Mouse (Mus musculus) hindbrain, postnatal 0 days (tissue): ENCODE data around the gene 4930512M02Rik. TPM values are rescaled to one million over a fixed set of nuclear protein-coding genes. Genes with fewer than 3 reads are reported as not detected.

Experiments used
- ATAC-seq: fragments of 200-750 bp; cut with Nextera tagmentation; 2 replicates; pipeline ENCODE4 v1.8.0; 2017; ENCODE audit warnings: mild to moderate bottlenecking, moderate TSS enrichment, moderate library complexity
- DNase-seq: peaks from one replicate; pipeline ENCODE4 v3.0.0-alpha.2; 2015; ENCODE audit warnings: low spot score
- H3K27ac ChIP-seq: fragments of 300-500 bp; sonication (generic); 2 replicates; pipeline ENCODE4 v1.5.1; 2014; ENCODE audit warnings: mild to moderate bottlenecking
- H3K27me3 ChIP-seq: fragments of 300-500 bp; sonication (generic); 2 replicates; pipeline ENCODE4 v1.6.1; 2014; ENCODE audit warnings: low read length, mixed read lengths; ENCODE audit not compliant: insufficient read depth
- H3K36me3 ChIP-seq: fragments of 300-500 bp; sonication (generic); 2 replicates; pipeline ENCODE4 v1.6.1; 2014; ENCODE audit warnings: low read length, mixed read lengths; ENCODE audit not compliant: insufficient read depth
- H3K4me1 ChIP-seq: fragments of 300-500 bp; sonication (generic); 2 replicates; pipeline ENCODE4 v1.6.1; 2014; ENCODE audit warnings: antibody characterized with exemption, low read length, mixed read lengths; ENCODE audit not compliant: insufficient read depth
- H3K4me2 ChIP-seq: fragments of 300-500 bp; sonication (generic); 2 replicates; pipeline ENCODE4 v1.6.1; 2014; ENCODE audit warnings: low read depth, mild to moderate bottlenecking, low read length, moderate library complexity, mixed read lengths
- H3K4me3 ChIP-seq: fragments of 300-500 bp; sonication (generic); 2 replicates; pipeline ENCODE4 v1.5.1; 2014; ENCODE audit warnings: low read length
- H3K9ac ChIP-seq: fragments of 300-500 bp; sonication (generic); replicated peaks from 2 replicates; pipeline ENCODE4 v1.6.1; 2014; ENCODE audit warnings: mild to moderate bottlenecking, low read length, moderate library complexity, mixed read lengths
- H3K9me3 ChIP-seq: fragments of 300-500 bp; sonication (generic); 2 replicates; pipeline ENCODE4 v1.6.1; 2016; ENCODE audit warnings: low read length, mixed read lengths
- CTCF ChIP-seq: IDR thresholded peaks from 2 replicates; pipeline ENCODE4 v1.5.1; 2016; ENCODE audit warnings: antibody characterized with exemption, control low read depth, low read depth
- WGBS: fragments of 180-500 bp; shearing (Covaris S2); extraction: QIAGEN DNeasy Blood & Tissue Kit; methylation state at CpG from one replicate; pipeline ENCODE4 v1.1.7; 2014; 5-methylcytosine and 5-hydroxymethylcytosine counted together
- polyA plus RNA-seq: library from polyadenylated mRNA; unstranded; fragments of >200 nt; fragmentation: Nextera tagmentation; extraction: Ambion mirVana; gene quantifications from 2 replicates; pipeline ENCODE4 v1.2.1, GENCODE M21; 2015
- total RNA-seq: library from RNA; depleted of rRNA; stranded (reverse); fragments of >200 nt; gene quantifications from 2 replicates; pipeline ENCODE4 v1.2.3, GENCODE M21; 2014; rRNA removed

The 4930512M02Rik gene
- total and polyA plus RNA-seq, 2 experiments from 2014 or later: not detected

GRCm38 (mm10) chr11:11556186-11556585, 71.4 kb downstream of the 4930512M02Rik start:
- TF ChIP-seq CTCF: no peak
- Histone ChIP-seq H3K36me3 (no peaks in the 10 kb centered on the region), H3K9me3 (no peaks in the 10 kb centered on the region), H3K4me2 (no peak overlapping the region), H3K9ac (no peak overlapping the region), H3K27me3 (no peaks in the 10 kb centered on the region), H3K4me3 (no peak overlapping the region), H3K4me1 (no peaks in the 10 kb centered on the region), H3K27ac (no peak overlapping the region)
- DNase-seq (no peak), ATAC-seq (no peak)
- WGBS: 97% methylated on average over 1 of the region's 1 CpGs

- Histone ChIP-seq H3K4me2 (no peak overlapping the region), H3K9me3 (no peaks in the 10 kb centered on the region), H3K36me3 (no peaks in the 10 kb centered on the region), H3K4me3 (no peak overlapping the region), H3K27ac (no peak overlapping the region), H3K27me3 (no peaks in the 10 kb centered on the region), H3K9ac (no peak overlapping the region), H3K4me1 (no peaks in the 10 kb centered on the region)
- no peak for TF ChIP-seq CTCF
- ATAC-seq (no peak), DNase-seq (no peak)
- WGBS: 77% methylated on average over 8 of the region's 8 CpGs
Measured at GRCm38 (mm10) chr11:11555563-11555962, 72.1 kb downstream of the 4930512M02Rik start.

GRCm38 (mm10) chr11:11547597-11548240, 79.9 kb downstream of the 4930512M02Rik start:
- H3K36me3 ChIP-seq: no peaks in the 10 kb centered on the region
- TF ChIP-seq CTCF: no peak
- no peak overlapping the region for H3K27ac ChIP-seq
- no peaks in the 10 kb centered on the region for H3K27me3 ChIP-seq
- DNase-seq (no peak), ATAC-seq (no peak)
- H3K4me1 ChIP-seq: no peaks in the 10 kb centered on the region
- 79% methylated on average over 7 of the region's 7 CpGs for WGBS
- H3K9me3 ChIP-seq: no peaks in the 10 kb centered on the region
- no peak overlapping the region for H3K9ac ChIP-seq
- no peak overlapping the region for H3K4me3 ChIP-seq
- no peak overlapping the region for H3K4me2 ChIP-seq

GRCm38 (mm10) chr11:11546903-11547511, 80.6 kb downstream of the 4930512M02Rik start:
- no peak for DNase-seq
- no peaks in the 10 kb centered on the region for H3K4me1 ChIP-seq
- H3K27me3 ChIP-seq: no peaks in the 10 kb centered on the region
- TF ChIP-seq CTCF: no peak
- no peak overlapping the region for H3K9ac ChIP-seq
- H3K4me3 ChIP-seq: no peak overlapping the region
- 85% methylated on average over 7 of the region's 7 CpGs for WGBS
- H3K36me3 ChIP-seq: no peaks in the 10 kb centered on the region
- no peaks in the 10 kb centered on the region for H3K9me3 ChIP-seq
- no peak overlapping the region for H3K4me2 ChIP-seq
- H3K27ac ChIP-seq: no peak overlapping the region
- no peak for ATAC-seq

GRCm38 (mm10) chr11:11545948-11546347, 81.7 kb downstream of the 4930512M02Rik start:
- Histone ChIP-seq H3K4me3 (no peak overlapping the region), H3K4me1 (no peaks in the 10 kb centered on the region), H3K36me3 (no peaks in the 10 kb centered on the region), H3K9ac (no peak overlapping the region), H3K27ac (no peak overlapping the region), H3K27me3 (no peaks in the 10 kb centered on the region), H3K9me3 (no peaks in the 10 kb centered on the region), H3K4me2 (no peak overlapping the region)
- 92% methylated on average over 3 of the region's 3 CpGs for WGBS
- TF ChIP-seq CTCF: no peak
- ATAC-seq: no peak
- DNase-seq: no peak

Other genes starting within 250 kb of the 4930512M02Rik start
- 0.26 TPM in 1 of 2 replicates, not detected in the other for gene Spata48, start 165.7 kb downstream of the 4930512M02Rik start, total RNA-seq
- gene Spata48, start 165.7 kb downstream of the 4930512M02Rik start, polyA plus RNA-seq: 0.83 and 2.7 TPM in 2 replicates
- gene Zpbp, start 165.4 kb downstream of the 4930512M02Rik start, total RNA-seq: 3.2 and 3.4 TPM in 2 replicates
- gene Zpbp, start 165.4 kb downstream of the 4930512M02Rik start, polyA plus RNA-seq: 2.4 and 2.7 TPM in 2 replicates
- gene Ikzf1, start 57.2 kb upstream of the 4930512M02Rik start, total RNA-seq: 4.0 and 4.6 TPM in 2 replicates
- gene Ikzf1, start 57.2 kb upstream of the 4930512M02Rik start, polyA plus RNA-seq: 0.78 and 0.91 TPM in 2 replicates
- 10.7 and 11.3 TPM in 2 replicates for gene Fignl1, start 181.1 kb upstream of the 4930512M02Rik start, total RNA-seq
- 7.0 and 8.8 TPM in 2 replicates for gene Fignl1, start 181.1 kb upstream of the 4930512M02Rik start, polyA plus RNA-seq